Mouse (Mus musculus) retina, postnatal 1 day (tissue): ENCODE results near the gene 1190007I07Rik.
"Not testable (repeated sequence)": the region's sequence is repeated elsewhere in the genome, so short reads cannot be mapped to it uniquely, and the experiment has no call there.

Source experiments
- DNase-seq: peaks from one replicate; pipeline ENCODE4 v3.0.0-alpha.2; 2012

Gene 1190007I07Rik

GRCm38 (mm10) chr10:82629111-82629585, 6.1 kb upstream of the 1190007I07Rik start:
- DNase-seq, result no peak

GRCm38 (mm10) chr10:82623553-82623932, 515 bp upstream of the 1190007I07Rik start:
- not testable (repeated sequence) for DNase-seq

- DNase-seq, result peak; percentile 7
Observed at GRCm38 (mm10) chr10:82622235-82622634, 793 bp downstream of the 1190007I07Rik start.

GRCm38 (mm10) chr10:82594421-82594820, 28.6 kb downstream of the 1190007I07Rik start:
- not testable (repeated sequence) for DNase-seq

GRCm38 (mm10) chr10:82589673-82590072, 33.4 kb downstream of the 1190007I07Rik start:
- not testable (repeated sequence) for DNase-seq

- DNase-seq, result not testable (repeated sequence)
Observed at GRCm38 (mm10) chr10:82571091-82571490, 51.9 kb downstream of the 1190007I07Rik start.
